Mouse (Mus musculus): ENCODE measurements around the gene Tbc1d20. TPM values are rescaled to one million over a fixed set of nuclear protein-coding genes. Genes with fewer than 3 reads are reported as not detected.
"Not testable (repeated sequence)": the region's sequence is repeated elsewhere in the genome, so short reads cannot be mapped to it uniquely, and the experiment has no call there.

Gene Tbc1d20
- polyA plus RNA-seq, 2 experiments from 2014 or later = 19.5 to 21.3 TPM

DNA sequence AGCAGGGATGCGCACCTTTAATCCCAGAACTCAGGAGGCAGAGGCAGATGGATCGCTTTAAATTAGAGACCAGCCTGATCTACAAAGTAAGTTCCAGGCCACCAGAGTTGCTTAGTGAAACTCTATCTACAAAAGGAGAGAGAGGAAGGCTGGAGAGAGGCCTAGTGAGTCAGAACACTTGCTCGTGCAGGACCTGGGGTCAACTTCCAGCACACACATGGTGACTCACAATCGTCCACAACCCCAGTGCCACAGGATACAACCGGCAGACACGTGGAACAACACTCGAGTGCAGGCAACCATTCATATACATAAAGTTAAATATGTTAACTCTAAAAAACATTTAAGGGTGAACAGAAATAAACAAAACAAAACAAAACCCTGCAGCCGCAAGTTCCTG, 33.0 kb downstream of the Tbc1d20 start:
- no peak for ATAC-seq

DNA sequence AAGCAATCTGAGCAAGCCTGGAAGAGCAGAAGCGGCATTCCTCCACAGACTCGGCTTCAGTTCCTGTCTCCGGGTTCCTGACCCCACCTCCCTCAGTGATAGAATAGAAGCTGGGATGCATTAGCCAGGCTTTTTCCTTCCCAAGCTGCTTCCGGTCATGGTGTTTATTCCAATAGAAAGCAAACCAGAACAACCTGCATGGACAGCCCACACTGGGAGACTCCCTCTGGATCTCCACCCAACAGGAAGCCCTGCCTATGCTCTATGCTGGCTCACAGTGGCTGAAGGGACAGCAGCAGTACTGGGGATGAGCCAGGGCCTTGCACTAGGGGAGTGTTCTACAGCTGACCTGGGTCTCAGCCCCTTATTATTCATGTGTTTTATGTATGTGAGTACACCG, 34.4 kb downstream of the Tbc1d20 start:
- no peak for ATAC-seq

DNA sequence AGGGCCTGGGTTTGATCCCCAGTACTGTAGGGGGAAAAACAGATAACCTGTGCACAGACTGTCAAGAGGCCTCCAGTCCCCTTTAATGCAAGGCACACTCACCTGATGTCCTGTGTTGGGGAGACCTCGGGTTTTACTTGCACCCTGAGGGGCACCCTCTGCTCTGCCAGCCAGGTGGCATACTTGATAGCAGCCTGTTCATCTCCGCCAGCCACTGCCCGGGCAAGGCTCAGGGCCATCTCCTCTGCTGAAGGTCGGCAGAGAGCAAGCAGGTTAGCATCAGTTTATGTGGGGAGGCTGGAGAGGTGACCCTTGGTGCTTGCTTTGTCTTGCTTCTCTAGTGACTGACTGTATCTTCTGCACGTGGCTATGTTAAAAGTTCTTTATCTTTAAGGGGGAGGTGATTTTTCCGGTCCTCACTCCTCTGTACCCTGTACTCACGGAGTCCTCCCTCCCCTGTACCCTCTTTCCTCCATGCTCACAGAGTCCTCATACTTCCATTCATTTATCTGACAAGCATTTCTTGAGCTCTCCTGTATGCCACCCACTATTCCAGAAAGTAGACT, 37.3 kb downstream of the Tbc1d20 start:
- ATAC-seq = no peak

DNA sequence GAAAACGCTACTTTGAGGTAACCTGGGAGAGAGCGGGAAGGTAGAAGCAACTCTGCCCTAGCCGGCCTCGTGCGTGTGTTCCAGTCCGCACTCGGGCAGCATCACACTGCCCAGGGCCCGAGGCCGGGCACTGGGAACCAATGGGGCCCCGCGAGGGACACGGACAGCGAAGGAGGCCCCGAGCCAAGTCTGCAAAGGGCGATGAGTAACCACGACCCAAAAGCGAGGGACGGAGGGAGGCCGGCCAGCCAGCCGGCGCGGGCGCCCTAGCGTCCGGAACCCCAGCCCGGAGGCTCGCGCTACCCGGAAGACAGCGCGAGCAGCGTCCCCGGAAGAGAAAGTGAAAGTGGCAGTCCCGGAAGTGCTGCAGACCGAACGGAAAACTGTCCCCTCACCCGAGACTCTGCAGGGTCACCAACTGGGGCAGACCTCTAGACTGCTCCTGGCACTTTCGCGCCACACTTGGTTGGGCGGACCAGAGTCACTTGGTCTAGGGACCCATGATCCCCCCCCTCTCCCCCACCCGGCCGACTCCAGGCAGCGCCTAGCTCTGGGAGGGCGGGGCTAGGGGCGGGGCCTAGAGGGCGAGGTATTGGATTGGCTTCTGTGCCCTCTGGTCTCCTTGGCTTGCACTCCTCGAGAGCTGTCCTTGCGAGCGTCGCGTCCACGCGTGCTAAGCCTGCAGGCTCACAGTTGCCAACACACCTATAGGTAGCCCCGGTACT, 38.6 kb downstream of the Tbc1d20 start, which contains the start of gene Rbck1:
Gene Rbck1, minus strand, starts transcription at position 553 of the 725 bp plus-strand sequence.
- peak; percentile 89 for ATAC-seq

DNA sequence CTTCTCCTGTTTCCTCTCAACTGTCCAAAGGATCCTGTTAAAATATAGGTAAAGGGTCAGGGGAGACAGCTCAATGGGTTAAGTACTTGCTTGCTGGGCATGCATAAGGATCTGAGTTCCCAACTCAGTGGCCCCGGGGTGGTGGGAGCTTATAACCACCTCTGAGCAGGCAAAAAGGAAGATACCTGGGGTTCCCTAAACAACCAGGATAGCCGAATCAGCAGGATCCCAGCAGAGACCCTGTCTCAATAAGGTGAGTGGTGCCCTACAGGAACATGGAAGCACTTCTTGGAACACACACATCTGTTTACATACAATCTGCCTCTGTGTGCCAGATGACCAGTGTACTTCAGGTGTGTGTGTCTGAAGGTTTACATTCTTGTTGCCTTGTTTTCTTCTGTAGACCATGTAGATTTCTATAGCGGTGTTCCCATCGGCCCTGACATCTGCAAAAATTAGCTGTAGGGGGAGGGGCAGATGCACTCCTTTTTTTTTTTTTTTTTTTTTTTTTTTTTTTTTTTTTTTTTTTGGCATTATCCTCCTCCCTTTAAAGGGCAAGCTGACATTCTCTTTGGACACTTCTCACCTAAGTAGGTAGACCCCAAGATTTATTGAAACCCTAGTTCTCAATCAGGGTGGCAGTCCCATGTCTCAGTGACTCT, 39.8 kb downstream of the Tbc1d20 start:
- no peak for ATAC-seq

DNA sequence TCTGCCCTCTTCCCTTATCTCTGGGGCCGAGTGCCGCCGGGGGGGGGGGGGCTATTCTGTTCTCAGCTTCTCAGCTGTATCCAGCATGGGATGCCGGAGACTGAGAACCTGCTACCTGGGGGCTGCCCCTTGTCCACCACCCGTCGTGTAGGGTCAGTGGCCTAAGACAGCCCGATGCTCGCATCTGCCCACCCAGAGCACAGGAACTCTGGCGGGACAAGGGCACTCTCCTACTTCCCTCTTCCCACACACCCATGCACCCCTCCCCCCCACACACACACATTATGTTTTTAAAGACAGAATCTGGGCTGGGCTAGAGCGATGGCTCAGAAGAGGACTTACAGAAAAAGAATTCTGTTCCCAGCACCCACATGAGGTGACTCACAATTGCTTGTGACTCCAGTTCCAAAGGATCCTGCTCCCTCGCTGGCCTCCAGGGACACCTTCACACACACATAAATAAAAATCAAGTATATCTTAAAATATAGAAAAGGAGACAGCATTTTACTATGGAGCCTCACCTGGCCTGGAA, 41.7 kb downstream of the Tbc1d20 start:
- no peak for ATAC-seq

DNA sequence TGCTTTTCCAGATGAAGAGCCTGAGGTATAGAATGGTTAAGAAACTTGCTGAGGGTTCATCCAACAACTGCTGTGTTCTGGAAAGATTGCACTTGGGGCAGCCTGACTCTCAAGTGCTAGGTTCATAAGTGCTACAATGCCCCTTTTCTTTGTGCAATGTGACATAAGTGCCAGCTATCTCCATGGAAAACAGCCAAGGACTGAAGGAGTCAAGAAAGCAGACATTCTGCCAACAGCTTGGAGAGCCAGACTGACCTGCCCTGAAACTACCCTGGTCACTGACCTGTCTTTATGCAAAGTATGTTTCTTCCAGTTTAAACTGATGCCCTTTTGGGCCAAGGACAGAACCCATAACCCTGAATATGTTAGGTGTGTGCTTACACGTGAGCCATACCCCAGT, 43.2 kb downstream of the Tbc1d20 start:
- ATAC-seq = no peak

DNA sequence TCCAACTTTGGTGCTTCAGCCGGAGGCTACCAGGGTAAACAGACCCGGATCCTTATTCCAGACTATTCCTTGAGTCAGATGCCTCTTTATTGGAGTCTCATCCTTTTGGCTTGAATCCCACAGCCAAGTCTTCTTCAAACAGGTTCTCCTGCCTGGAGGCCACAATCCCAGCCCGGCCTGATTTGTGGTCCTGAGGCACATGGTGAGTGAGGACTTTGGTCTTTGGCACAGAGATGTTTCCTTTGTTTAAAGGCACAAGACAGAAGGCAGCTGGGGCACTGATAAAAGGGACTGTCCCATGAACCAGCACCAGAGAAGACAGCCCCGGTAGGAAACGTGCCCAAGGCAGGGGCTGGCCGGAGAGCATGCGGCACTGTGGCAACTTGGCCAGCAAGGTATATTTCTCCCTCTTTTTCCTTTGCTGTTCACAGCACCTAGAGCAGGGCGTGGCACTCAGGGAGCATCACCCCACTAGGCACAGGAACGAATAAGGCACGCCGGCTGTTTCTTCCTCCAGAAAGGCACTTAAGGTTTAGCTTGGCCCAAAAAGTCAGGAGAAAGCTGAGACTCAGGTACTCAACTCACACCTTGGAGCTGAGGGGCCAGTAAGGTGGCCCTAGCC, 44.1 kb downstream of the Tbc1d20 start:
- no peak for ATAC-seq

DNA sequence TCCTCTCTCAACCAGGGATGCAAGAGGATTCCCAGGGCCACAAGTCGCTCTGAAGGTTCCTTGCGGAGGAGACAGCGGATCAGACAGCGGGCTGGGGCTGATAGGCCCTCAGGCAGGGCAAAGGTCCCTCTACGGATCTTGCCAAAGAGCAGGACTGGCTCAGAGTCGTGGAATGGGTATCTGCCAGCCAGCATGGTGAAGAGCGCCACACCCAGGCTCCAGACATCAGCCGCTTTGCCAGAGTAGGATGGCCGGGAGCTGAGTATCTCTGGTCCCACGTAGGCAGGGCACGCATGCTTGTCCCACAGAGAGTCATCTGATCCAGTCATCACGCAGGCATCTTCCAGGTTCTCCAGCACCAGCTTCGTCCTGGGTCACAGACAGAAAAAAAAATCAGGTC, 44.7 kb downstream of the Tbc1d20 start:
- no peak for ATAC-seq

DNA sequence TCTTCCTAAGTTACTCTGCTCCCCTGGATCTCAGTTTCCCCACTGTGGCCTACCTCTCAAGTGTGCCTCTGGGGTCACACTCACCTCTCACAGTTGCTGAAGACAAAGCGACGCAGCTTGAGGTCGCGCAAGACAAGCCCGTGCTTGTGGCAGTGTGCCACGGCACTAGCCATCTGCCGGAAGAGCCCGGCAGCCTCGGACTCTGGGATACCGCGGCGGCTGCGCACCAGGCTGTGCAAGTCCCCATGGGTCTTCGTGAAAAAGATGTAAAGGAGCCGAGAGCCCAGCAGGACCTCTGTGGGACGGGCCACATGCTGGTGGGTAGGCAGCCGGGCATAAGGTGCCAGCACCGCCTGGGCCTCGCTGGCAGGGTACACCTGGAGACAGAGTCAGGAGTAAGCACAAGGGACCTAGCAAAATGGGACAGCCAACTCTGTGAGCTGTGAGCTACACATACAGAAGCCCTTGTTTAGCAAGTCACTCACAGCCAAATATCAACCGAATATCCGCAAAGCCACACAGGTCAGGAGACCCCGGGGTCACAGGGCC, 46.1 kb downstream of the Tbc1d20 start:
- no peak for ATAC-seq

DNA sequence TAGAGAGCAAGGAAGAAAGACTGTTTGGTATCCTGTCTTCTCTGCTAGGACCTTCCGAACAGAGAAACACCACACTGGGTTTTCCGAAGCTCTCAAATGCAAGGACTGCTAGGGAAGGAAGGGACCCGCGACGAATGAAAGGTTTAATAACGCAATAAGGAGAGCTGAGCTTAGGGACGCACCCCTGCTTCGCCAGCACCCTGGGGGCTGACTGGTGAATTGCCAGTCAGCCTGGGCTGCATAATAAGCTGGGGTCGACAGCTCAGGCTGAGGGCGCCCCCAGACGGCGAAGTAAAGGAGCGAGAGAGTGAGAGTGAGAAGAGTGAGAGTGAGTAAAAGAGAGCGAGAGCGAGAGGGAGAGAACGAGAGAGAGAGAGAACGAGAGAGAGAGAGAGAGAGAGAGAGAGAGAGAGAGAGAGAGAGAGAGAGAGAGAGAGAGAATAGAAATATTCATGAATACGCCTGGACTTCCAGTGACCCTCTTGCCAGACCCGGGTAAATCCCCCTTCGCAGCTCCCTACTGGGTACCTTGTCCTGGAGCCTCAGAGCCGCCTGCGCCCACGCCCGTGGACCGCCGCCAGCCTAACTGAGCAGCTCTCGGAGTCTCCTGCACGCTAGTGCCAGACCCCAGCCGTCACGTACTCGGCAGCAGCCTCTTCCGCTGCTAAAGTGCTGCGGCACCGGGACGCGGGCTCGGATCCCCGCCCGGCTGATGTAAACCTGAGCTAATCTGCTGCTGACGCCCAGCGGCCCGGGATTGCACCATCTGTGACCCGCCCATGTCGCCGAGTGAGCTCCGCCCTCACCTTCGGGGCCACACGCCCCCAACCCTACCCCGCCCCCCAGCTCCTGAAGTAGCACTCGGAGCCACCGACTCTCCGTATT, 49.9 kb downstream of the Tbc1d20 start, which contains the start of gene Trib3:
Gene Trib3, minus strand, starts transcription at position 704 of the 885 bp plus-strand sequence.
- peak; percentile 88 for ATAC-seq

DNA sequence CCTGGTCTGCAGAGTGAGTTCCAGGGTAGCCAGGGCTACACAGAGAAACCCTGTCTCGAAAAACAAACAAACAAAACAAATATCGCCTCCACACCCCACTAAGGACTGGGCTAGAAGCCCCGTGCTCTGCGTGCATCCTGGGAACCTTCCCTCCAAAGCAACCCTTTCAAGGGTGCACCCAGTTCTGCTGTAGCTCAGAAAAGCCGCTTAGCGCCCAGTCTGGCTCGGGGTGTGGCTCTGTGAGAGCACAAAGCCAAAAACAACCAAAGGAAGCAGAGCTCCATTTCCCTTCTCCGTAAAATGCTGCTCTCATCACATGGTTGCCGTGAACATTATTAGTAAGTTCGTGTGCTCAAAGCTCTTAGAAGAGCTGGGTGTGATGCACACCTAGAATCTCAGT, 50.7 kb downstream of the Tbc1d20 start:
- ATAC-seq = peak; percentile 35

DNA sequence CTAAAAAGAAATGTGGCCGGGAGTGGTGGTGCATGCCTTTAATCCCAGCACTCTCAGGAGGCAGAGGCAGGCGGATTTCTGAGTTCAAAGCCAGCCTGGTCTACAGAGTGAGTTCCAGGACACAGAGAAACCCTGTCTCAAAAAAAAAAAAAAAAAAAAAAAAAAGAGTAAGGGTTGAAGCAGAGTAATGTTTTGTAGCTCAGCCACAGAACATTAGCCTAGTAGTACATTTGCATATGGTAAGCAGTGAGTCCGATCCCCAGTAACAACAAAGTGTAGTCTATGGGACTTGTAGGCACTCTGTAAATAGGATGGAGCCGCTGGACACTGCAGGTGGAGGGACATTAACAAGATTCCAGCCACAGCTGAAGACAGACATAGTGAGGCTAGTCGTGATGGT, 51.3 kb downstream of the Tbc1d20 start:
- ATAC-seq = no peak

DNA sequence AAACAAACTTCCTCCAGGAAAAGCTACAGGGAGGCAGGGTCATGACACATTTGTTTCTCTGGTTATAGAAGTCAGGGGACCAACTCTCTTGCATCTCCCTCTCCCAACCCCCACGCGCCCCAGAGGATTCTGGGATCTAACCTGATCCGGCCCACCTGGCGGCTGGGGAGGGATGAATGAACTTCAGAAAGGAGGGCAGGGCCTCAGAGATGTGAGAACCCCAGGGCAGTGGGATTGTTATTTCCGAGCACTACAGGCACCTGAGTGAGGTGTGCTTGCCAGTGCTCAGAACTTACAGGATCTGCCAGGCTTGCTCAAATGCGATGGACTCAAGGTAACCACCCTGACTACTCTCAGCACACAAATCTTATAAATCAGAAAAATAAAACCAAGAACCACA, 51.8 kb downstream of the Tbc1d20 start:
- no peak for ATAC-seq

DNA sequence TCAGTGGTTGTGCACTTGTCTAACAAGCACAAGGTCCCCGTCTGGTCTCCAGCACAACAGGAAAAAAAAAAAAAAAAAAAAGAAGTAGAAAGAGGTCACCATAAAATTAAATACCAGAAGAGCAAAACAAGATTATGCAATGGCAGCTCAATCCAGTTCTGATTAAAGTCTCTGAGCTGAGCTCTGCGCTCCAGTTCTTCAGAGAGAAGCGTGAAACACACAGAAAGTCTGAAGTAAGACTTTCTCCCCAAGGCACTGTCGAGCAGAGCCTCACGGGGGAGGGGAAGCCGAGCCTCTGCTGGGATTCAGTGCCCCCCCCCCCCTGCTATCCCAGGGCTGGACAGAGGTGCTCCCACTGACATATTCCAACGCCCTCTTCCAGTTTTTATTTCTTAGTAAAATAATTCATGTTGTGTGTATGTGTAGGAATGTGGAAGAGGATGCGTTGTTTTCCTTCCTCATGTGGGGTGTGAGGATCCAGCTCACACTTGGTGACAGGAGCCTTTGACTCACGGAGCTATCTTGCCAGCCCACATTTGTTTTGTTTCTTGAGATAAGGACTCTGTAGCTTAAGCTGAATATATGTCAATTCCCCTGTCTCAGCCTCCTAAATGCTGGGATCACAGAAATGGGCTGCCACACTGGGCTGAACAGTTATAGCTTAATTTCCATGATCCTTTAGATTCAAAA, 53.3 kb downstream of the Tbc1d20 start:
- no peak for ATAC-seq

DNA sequence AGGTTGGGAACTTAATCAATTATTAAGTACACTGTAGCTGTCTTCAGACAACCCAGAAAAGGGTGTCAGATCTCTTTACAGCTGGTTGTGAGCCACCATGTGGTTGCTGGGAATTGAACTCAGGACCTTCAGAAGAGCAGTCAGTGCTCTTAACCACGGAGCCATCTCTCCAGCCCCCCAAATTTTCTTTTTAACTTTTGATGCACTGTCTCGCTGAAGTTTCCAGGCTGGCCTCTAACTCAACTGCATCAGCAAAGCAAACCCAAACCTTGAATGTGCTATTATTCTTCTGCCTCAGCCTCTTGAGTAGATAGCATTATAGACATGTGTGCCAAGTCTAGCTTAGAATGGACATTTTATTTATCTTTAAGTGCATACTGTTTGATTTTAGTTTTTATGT, 54.1 kb downstream of the Tbc1d20 start:
- ATAC-seq = no peak

DNA sequence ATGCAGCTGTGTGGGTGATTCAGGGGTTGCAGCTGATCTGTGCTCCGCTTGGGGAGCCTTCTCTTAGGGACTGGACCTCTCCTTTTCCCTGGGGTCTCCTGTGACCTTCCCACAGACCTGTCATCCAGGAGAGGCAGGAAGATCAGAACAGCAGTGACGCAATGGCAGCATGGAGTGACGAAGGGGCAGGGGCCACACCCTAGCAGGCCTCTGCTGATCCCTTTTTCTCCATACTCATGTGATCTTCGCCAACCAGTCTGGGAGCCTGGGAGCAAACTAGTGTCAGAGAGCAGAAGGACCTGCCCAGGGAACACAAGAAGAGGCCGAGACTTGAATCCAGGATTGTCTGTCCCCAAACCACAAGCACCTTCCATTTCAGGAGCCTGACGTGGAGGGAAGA, 55.6 kb downstream of the Tbc1d20 start:
- ATAC-seq = no peak

DNA sequence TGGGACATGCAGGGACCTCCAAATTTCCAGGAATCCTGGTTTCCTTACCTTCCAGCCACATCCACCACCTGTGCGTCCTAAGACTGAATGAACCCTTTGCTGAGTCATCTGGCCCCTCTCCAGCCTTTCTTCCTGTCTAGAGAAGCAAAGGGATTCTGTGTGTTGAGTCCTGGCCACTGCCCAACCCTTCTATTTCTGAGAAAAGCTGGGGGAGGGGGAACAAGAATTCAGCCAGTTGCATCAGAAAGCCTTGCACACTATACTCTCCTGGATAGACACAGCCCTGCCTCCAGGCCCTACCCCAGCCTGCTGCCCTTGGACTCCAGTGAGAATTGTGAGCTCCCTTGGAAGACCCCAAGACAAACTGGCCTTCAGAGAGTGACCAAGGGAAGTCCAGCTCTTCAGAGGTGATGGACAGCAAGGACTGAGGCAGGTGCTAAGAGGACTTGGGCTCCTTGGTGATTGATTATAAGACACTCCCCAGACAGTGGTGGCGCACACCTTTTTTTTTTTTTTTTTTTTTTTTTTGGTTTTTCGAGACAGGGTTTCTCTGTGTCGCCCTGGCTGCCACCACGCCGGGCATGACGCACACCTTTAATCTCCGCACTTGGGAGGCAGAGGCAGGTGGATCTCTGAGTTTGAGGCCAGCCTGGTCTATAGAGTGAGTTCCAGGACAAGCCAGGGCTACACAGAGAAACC, 56.4 kb downstream of the Tbc1d20 start:
- no peak for ATAC-seq

DNA sequence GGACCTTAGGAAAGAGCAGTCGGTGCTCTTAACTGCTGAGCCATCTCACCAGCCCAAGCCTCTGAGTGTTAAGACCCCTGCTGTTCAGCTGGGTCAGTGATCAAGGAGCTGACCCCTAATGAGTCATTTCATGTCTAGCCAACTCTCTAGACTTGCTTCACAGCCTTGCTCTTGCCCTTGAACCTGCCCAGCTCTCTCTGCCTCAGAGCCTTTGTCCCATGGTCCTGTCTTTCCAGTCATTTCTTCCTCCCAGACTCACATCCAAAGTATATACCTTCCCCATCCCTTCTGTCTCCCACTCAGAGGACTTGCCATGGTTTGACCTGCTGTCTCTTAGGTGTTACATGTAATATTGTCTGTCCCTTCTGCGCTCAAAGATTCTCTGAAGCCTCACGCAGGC, 63.6 kb downstream of the Tbc1d20 start:
- no peak for ATAC-seq

DNA sequence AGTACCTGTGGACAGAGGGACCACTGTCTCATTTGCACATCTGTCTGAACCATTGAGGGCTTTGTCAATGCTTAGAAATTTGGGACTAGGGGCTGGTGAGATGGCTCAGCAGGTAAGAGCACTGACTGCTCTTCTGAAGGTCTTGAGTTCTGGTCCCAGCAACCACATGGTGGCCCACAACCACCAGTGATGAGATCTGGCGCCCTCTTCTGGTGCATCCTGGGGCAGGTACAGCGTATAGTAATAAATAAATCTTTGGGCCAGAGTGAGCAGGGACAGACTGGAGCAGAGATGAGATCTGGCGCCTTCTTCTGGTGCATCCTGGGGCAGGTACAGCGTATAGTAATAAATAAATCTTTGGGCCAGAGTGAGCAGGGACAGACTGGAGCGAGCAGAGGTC, 65.3 kb downstream of the Tbc1d20 start:
- ATAC-seq = not testable (repeated sequence)

DNA sequence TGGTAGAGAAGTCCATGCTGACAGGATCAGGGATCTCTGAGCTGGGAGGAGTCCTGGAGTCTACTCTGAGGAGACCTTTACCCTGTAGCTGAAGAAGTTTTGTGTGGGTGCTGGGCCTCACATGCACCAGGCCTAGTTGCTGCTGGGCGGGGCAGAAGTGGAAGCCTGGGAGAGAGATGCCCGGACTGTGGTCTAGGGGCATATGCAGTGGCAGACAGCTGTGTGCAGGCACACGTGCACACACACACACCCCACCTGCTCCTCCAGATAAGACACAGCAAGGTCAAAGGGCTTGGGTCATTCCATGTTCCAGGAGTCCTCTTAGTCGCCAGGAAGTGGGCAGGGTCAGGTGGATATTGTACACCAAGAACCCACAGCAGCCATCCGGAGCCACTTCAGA, 66.0 kb downstream of the Tbc1d20 start:
- peak; percentile 3 for ATAC-seq

Measured in CD4-positive, CD25-positive, alpha-beta regulatory T cell, adult 4 months (primary cell).